Mouse (Mus musculus): ENCODE results near the gene 2310022B05Rik. TPM values are rescaled to one million over a fixed set of nuclear protein-coding genes. Genes with fewer than 3 reads are reported as not detected.
A peak's percentile ranks its signal among the peaks of the same experiment; 100 is the strongest.

The 2310022B05Rik gene
- total and polyA plus RNA-seq, 2 experiments: 3.0 to 12.0 TPM

DNA sequence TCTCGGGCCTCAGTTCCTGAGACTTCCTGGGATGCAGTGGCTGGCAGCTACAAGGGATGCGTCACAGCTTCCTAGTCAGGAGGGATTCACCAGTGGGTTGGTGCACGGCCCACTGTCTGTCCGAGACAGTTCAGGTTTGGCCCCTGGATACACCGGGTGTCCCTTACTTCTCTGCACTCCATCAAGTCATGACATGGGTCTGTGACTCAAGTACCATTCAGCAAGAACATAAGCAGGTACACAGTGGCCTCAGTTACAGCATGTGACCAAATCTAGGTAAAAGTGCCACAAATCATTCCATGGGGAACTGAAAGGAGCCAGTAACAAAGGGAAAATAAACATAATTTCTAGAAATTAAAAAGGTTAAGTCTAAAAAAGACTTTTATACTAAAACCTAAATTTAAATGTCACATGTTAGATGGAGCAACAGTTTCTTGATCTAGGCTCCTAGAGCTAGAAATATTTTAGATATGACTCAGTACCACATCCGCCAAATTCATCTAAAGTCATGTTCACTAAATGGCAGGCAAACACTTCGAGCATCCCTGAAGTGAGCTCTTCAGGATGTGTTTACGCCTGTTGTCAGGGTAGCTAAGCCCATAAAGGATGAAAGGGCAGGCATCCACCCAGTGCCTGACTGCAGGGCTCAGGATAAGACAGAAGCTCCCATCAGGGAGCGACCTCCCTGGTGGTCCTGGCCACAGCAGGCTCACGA is 18.1 kb upstream of the 2310022B05Rik start:
- H3K36me3 ChIP-seq (ENCODE audit: control insufficient read depth, insufficient read depth, low read length): no peaks in the 10 kb centered on the region; the same call in 1 of the 2 replicates

DNA sequence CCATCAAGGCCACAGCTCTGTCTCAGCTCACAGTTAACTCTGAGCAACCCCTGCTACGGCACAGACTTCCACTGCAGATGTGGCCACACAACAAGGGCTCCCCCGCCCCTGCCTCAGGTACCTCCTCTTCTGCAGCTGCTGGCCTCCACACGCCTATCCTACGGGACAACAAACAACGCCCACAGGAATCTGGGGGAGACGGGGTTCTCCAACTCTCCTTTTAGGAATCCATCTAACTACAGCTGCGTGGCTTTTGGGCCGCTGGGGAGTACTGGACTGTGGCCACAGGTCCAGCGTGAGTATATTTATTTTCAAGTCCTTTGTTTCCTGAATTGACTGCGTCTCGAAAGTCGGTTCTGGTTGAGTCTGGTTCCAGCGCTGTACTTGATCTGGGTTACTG is 15.1 kb upstream of the 2310022B05Rik start:
- DNase-seq (ENCODE audit: extremely low read depth, low read depth, low spot score): no peak
- Histone ChIP-seq H3K27me3 (ENCODE audit: control insufficient read depth, insufficient read depth, low read length) (no peaks in the 10 kb centered on the region), H3K4me1 (ENCODE audit: control insufficient read depth, insufficient read depth, low read length) (no peaks in the 10 kb centered on the region), H3K27ac (replicated peaks; ENCODE audit: insufficient read depth, low read depth, low read length) (no peak overlapping the region), H3K79me2 (ENCODE audit: control insufficient read depth, insufficient read depth, low read length) (no peaks in the 10 kb centered on the region), H3K4me3 (ENCODE audit: insufficient read depth, low read depth, low read length) (no peak overlapping the region), H3K36me3 (ENCODE audit: control insufficient read depth, insufficient read depth, low read length) (no peaks in the 10 kb centered on the region; the same call in 1 of the 2 replicates), H3K9ac (ENCODE audit: low read depth, low read length) (no peak overlapping the region)
- TF ChIP-seq CTCF (IDR thresholded peaks at IDR 0.05; ENCODE audit: low read depth, low read length): no peak
- no peak for TF ChIP-seq POLR2A (IDR thresholded peaks at IDR 0.05; ENCODE audit: extremely low read depth, insufficient read depth, low read length)
- 95% methylated on average over 13 of the region's 13 CpGs for WGBS

More for the DNA sequence above, 18.1 kb upstream of the 2310022B05Rik start:
- H3K27me3 ChIP-seq (ENCODE audit: control insufficient read depth, insufficient read depth, low read length): no peaks in the 10 kb centered on the region
- no peak overlapping the region for H3K27ac ChIP-seq (replicated peaks; ENCODE audit: insufficient read depth, low read depth, low read length)
- no peak for TF ChIP-seq CTCF (IDR thresholded peaks at IDR 0.05; ENCODE audit: low read depth, low read length)
- no peak for TF ChIP-seq POLR2A (IDR thresholded peaks at IDR 0.05; ENCODE audit: extremely low read depth, insufficient read depth, low read length)
- DNase-seq (ENCODE audit: extremely low read depth, low read depth, low spot score): no peak
- H3K4me3 ChIP-seq (ENCODE audit: insufficient read depth, low read depth, low read length): no peak overlapping the region
- no peaks in the 10 kb centered on the region for H3K79me2 ChIP-seq (ENCODE audit: control insufficient read depth, insufficient read depth, low read length)
- 94% methylated on average over 10 of the region's 10 CpGs for WGBS
- no peaks in the 10 kb centered on the region for H3K4me1 ChIP-seq (ENCODE audit: control insufficient read depth, insufficient read depth, low read length)
- H3K9ac ChIP-seq (ENCODE audit: low read depth, low read length): no peak overlapping the region

GRCm38 (mm10) chr8:124677486-124677885 is 14.3 kb upstream of the 2310022B05Rik start:
- Histone ChIP-seq H3K79me2 (ENCODE audit: control insufficient read depth, insufficient read depth, low read length) (no peaks in the 10 kb centered on the region), H3K27ac (replicated peaks; ENCODE audit: insufficient read depth, low read depth, low read length) (no peak overlapping the region), H3K27me3 (ENCODE audit: control insufficient read depth, insufficient read depth, low read length) (no peaks in the 10 kb centered on the region), H3K9ac (ENCODE audit: low read depth, low read length) (no peak overlapping the region), H3K36me3 (ENCODE audit: control insufficient read depth, insufficient read depth, low read length) (no peaks in the 10 kb centered on the region; the same call in 1 of the 2 replicates), H3K4me1 (ENCODE audit: control insufficient read depth, insufficient read depth, low read length) (no peaks in the 10 kb centered on the region), H3K4me3 (ENCODE audit: insufficient read depth, low read depth, low read length) (no peak overlapping the region)
- 52% methylated on average over 12 of the region's 12 CpGs for WGBS
- peak; percentile 64 for DNase-seq (ENCODE audit: extremely low read depth, low read depth, low spot score)
- TF ChIP-seq CTCF (IDR thresholded peaks at IDR 0.05; ENCODE audit: low read depth, low read length): peak; percentile 100
- no peak for TF ChIP-seq POLR2A (IDR thresholded peaks at IDR 0.05; ENCODE audit: extremely low read depth, insufficient read depth, low read length)

DNA sequence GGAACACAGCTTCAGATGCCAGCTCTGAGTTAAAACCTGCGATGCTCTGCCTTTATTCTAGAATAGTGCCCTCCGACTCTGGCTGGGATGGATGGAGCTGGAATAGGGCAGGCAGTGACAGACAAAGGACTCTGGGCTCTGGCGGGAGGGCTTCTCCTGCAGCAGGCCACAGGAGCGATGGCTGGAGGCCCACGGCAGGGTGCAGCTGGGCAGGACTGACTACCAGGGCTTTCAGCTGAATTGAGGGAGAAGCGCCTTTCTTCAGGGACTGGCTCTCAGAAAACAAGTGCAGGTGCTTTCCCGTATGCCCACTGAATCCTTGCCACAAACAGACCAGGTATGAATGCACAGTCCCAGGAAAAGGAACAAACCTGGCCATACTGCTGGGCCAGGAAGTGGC is 13.9 kb upstream of the 2310022B05Rik start:
- no peak overlapping the region for H3K27ac ChIP-seq (replicated peaks; ENCODE audit: insufficient read depth, low read depth, low read length)
- H3K27me3 ChIP-seq (ENCODE audit: control insufficient read depth, insufficient read depth, low read length): no peaks in the 10 kb centered on the region
- H3K9ac ChIP-seq (ENCODE audit: low read depth, low read length): no peak overlapping the region
- DNase-seq (ENCODE audit: extremely low read depth, low read depth, low spot score): no peak
- H3K79me2 ChIP-seq (ENCODE audit: control insufficient read depth, insufficient read depth, low read length): no peaks in the 10 kb centered on the region
- H3K36me3 ChIP-seq (ENCODE audit: control insufficient read depth, insufficient read depth, low read length): no peaks in the 10 kb centered on the region; the same call in 1 of the 2 replicates
- H3K4me3 ChIP-seq (ENCODE audit: insufficient read depth, low read depth, low read length): no peak overlapping the region
- 94% methylated on average over 7 of the region's 7 CpGs for WGBS
- no peak for TF ChIP-seq POLR2A (IDR thresholded peaks at IDR 0.05; ENCODE audit: extremely low read depth, insufficient read depth, low read length)
- no peak for TF ChIP-seq CTCF (IDR thresholded peaks at IDR 0.05; ENCODE audit: low read depth, low read length)
- H3K4me1 ChIP-seq (ENCODE audit: control insufficient read depth, insufficient read depth, low read length): no peaks in the 10 kb centered on the region

- Histone ChIP-seq H3K27me3 (ENCODE audit: control insufficient read depth, insufficient read depth, low read length) (no peaks in the 10 kb centered on the region), H3K36me3 (ENCODE audit: control insufficient read depth, insufficient read depth, low read length) (no peaks in the 10 kb centered on the region; the same call in 1 of the 2 replicates), H3K4me3 (ENCODE audit: insufficient read depth, low read depth, low read length) (no peak overlapping the region), H3K79me2 (ENCODE audit: control insufficient read depth, insufficient read depth, low read length) (no peaks in the 10 kb centered on the region), H3K27ac (replicated peaks; ENCODE audit: insufficient read depth, low read depth, low read length) (no peak overlapping the region), H3K9ac (ENCODE audit: low read depth, low read length) (no peak overlapping the region), H3K4me1 (ENCODE audit: control insufficient read depth, insufficient read depth, low read length) (no peaks in the 10 kb centered on the region)
- WGBS: 97% methylated on average over 4 of the region's 4 CpGs
- no peak for TF ChIP-seq CTCF (IDR thresholded peaks at IDR 0.05; ENCODE audit: low read depth, low read length)
- TF ChIP-seq POLR2A (IDR thresholded peaks at IDR 0.05; ENCODE audit: extremely low read depth, insufficient read depth, low read length): no peak
- DNase-seq (ENCODE audit: extremely low read depth, low read depth, low spot score): no peak
Measured at GRCm38 (mm10) chr8:124676661-124677060, 13.5 kb upstream of the 2310022B05Rik start.

- DNase-seq (ENCODE audit: extremely low read depth, low read depth, low spot score): no peak
- H3K9ac ChIP-seq (ENCODE audit: low read depth, low read length): no peak overlapping the region
Measured at GRCm38 (mm10) chr8:124672345-124672744, 9.2 kb upstream of the 2310022B05Rik start.

More at GRCm38 (mm10) chr8:124672345-124672744, 9.2 kb upstream of the 2310022B05Rik start:
- TF ChIP-seq CTCF (IDR thresholded peaks at IDR 0.05; ENCODE audit: low read depth, low read length) (no peak), POLR2A (IDR thresholded peaks at IDR 0.05; ENCODE audit: extremely low read depth, insufficient read depth, low read length) (no peak)
- Histone ChIP-seq H3K79me2 (ENCODE audit: control insufficient read depth, insufficient read depth, low read length) (no peaks in the 10 kb centered on the region), H3K4me1 (ENCODE audit: control insufficient read depth, insufficient read depth, low read length) (peaks cover 7% of the 10 kb centered on the region), H3K27ac (replicated peaks; ENCODE audit: insufficient read depth, low read depth, low read length) (no peak overlapping the region), H3K4me3 (ENCODE audit: insufficient read depth, low read depth, low read length) (no peak overlapping the region), H3K36me3 (ENCODE audit: control insufficient read depth, insufficient read depth, low read length) (no peaks in the 10 kb centered on the region; the same call in 1 of the 2 replicates), H3K27me3 (ENCODE audit: control insufficient read depth, insufficient read depth, low read length) (no peaks in the 10 kb centered on the region)
- WGBS: 95% methylated on average over 2 of the region's 2 CpGs

Measured in liver, adult 2 months (tissue).